Mouse (Mus musculus): ENCODE measurements around the gene Glmn.

DNA sequence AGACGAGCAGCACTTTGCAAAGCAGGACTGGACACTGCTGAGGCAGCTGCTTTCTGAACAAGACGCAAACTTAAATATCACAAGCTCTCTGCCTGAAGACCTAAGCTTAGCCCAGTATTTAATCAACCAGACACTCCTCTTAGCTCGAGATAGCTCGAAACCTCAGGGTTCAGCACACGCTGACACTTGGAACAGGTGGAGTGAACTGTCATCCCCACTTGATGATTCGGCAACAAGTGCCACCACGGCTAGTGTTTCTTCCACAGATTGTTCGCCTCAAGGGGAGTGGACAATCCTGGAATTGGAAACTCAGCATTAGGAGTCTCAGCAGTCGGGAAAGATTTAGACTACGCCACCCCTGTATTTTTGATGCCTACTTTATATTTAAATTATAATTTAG is 87.2 kb downstream of the Glmn start:
- TF ChIP-seq POLR2A (IDR thresholded peaks at IDR 0.05; ENCODE audit: insufficient read depth, low read depth, low read length) (no peak), CTCF (IDR thresholded peaks at IDR 0.05; ENCODE audit: insufficient read depth, low read depth, low read length) (no peak)

Measured in olfactory bulb, adult 2 months (tissue).